Mouse (Mus musculus) embryo, embryonic 10 days (tissue): Measurements from ENCODE around the gene Acbd4.
A peak's percentile ranks its signal among the peaks of the same experiment; 100 is the strongest.

Source experiments
- DNase-seq: peaks from one replicate; pipeline ENCODE4 v3.0.0-alpha.2; 2015; ENCODE audit warnings: low spot score

Gene Acbd4

GRCm38 (mm10) chr11:103114270-103114943 is 12.9 kb downstream of the Acbd4 start:
- DNase-seq: no peak

GRCm38 (mm10) chr11:103115163-103116007 is 13.9 kb downstream of the Acbd4 start:
- peak; percentile 90 for DNase-seq

GRCm38 (mm10) chr11:103116008-103116818 is 14.7 kb downstream of the Acbd4 start, which contains the start of gene Hexim1:
Gene Hexim1, plus strand, starts transcription at chr11:103116231.
- DNase-seq: peak; percentile 99

- DNase-seq: peak; percentile 85
Measured at GRCm38 (mm10) chr11:103116959-103117590, 15.6 kb downstream of the Acbd4 start.

GRCm38 (mm10) chr11:103117591-103118009 is 16.1 kb downstream of the Acbd4 start:
- DNase-seq: peak; percentile 67

- DNase-seq: no peak
Measured at GRCm38 (mm10) chr11:103118866-103119265, 17.4 kb downstream of the Acbd4 start.

- no peak for DNase-seq
Measured at GRCm38 (mm10) chr11:103119609-103120008, 18.1 kb downstream of the Acbd4 start.

- DNase-seq: no peak
Measured at GRCm38 (mm10) chr11:103120315-103120714, 18.8 kb downstream of the Acbd4 start.

GRCm38 (mm10) chr11:103131701-103132575 is 30.5 kb downstream of the Acbd4 start, which contains the start of gene Hexim2:
Gene Hexim2, plus strand, starts transcription at chr11:103132429.
- DNase-seq: peak; percentile 60

- DNase-seq: peak; percentile 98
Measured at GRCm38 (mm10) chr11:103132576-103133455, 31.3 kb downstream of the Acbd4 start.

- DNase-seq: no peak
Measured at GRCm38 (mm10) chr11:103133456-103134185, 32.1 kb downstream of the Acbd4 start.

- no peak for DNase-seq
Measured at GRCm38 (mm10) chr11:103134221-103134620, 32.7 kb downstream of the Acbd4 start.

- DNase-seq: no peak
Measured at GRCm38 (mm10) chr11:103136039-103136577, 34.6 kb downstream of the Acbd4 start.

GRCm38 (mm10) chr11:103139951-103140762 is 38.7 kb downstream of the Acbd4 start:
- DNase-seq: no peak

- DNase-seq: no peak
Measured at GRCm38 (mm10) chr11:103140763-103141100, 39.2 kb downstream of the Acbd4 start.

GRCm38 (mm10) chr11:103141101-103141943 is 39.8 kb downstream of the Acbd4 start:
- DNase-seq: peak; percentile 31

GRCm38 (mm10) chr11:103141944-103142255 is 40.4 kb downstream of the Acbd4 start:
- DNase-seq: peak; percentile 37
